Mouse (Mus musculus) large intestine, adult 2 months (tissue): Measurements from ENCODE around the gene Slc45a3. TPM values are rescaled to one million over a fixed set of nuclear protein-coding genes. Genes with fewer than 3 reads are reported as not detected.

Source experiments
- DNase-seq: peaks from one replicate; pipeline ENCODE4 v3.0.0-alpha.2; 2012; ENCODE audit warnings: low read depth, low spot score
- WGBS: fragments of 180-500 bp; shearing (Covaris S2); methylation state at CpG from one replicate; pipeline ENCODE4 v1.1.7; 2018; 5-methylcytosine and 5-hydroxymethylcytosine counted together
- polyA plus RNA-seq: library from polyadenylated mRNA; depleted of rRNA; stranded (reverse); fragments of >200 nt; gene quantifications from 2 replicates; pipeline ENCODE4 v1.2.3, GENCODE M21; 2012

Gene Slc45a3
- polyA plus RNA-seq, 1 experiment = 2.5 TPM

DNA sequence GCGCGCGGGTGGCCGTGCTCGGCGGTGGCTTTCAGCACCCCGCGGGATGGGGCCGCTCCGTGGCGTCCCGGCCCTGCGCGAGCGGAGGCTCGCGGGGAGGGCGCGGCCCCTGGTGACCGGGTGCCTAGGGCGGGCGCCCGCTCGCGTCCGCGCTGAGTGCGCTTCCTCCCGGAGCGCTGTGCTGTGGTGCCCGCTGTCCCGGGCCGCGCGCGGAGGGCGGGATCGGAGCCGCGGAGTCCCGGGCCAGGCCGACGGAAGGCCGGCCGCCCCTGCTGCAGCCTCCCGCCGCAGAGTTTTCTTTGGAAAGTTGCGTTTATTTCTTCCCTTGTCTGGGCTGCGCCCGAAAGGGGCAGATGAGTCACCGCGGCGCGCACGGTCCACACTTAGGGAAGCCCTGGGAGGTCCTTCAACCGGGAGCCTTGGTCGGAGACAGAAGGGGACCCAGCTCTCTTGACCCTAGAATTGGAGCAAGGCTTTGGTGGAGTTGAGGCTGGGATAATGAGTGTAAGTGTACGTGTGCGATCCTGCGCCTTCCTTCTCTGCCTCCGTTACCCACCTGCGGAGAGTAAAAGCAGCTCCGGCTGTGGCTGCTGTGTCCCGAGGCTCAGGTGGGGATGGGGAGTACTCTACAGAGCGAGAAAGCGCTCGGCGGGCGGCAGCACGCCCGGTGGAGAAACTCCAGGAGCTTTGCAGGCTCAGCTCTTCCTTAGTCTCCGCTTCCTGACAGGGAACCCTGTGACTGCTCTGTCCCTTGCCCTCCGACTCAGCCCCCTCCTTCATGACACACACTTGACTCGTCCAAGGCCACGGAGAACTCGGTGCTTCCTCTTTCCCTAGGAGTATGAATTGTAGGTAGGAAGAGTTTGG, 551 bp downstream of the Slc45a3 start:
- WGBS = 1% methylated on average over 76 of the region's 76 CpGs
- DNase-seq = no peak

DNA sequence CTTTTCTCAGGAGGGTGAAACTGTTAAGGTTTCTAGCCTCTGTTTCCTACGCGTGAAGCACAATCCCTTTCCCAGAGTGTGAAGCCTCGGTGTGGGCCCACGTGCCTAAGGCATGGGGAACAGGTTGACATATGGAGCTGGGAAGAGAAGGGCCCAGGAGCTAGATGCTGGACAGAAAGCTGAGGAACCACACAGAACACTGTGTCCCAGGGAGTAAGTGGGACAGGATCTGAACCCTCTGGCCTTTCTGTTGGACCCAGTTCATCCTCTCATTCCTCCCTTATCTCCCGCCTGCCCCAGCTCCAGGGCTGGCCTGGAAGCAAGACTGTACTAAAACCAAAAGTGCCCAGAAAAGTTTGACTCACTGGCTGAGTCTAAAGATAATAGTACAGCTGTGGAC, 1.3 kb downstream of the Slc45a3 start:
- DNase-seq = no peak
- 83% methylated on average over 5 of the region's 5 CpGs for WGBS

GRCm38 (mm10) chr1:131964580-131964979, 1.8 kb downstream of the Slc45a3 start:
- no peak for DNase-seq
- 90% methylated on average over 7 of the region's 7 CpGs for WGBS

DNA sequence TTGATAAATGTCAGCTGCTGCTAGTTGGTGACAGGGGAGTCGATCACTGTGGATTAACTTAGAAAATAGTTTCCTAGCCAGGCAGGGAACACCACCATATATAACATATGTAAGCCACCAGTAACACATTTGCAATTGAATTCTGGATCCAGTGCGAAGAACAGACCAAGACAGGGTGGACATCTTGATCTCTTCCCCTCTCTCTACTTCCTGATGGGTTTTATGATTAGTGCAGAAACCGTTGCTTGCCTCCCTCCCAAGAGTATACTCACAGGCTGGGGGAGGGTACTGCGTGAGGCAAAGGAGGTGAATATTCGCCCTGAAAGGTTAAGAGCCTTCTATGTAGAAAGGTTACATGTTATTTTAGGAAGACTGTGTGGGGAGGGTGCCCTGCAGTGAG, 3.1 kb downstream of the Slc45a3 start:
- DNase-seq = no peak
- 67% methylated on average over 5 of the region's 5 CpGs for WGBS

DNA sequence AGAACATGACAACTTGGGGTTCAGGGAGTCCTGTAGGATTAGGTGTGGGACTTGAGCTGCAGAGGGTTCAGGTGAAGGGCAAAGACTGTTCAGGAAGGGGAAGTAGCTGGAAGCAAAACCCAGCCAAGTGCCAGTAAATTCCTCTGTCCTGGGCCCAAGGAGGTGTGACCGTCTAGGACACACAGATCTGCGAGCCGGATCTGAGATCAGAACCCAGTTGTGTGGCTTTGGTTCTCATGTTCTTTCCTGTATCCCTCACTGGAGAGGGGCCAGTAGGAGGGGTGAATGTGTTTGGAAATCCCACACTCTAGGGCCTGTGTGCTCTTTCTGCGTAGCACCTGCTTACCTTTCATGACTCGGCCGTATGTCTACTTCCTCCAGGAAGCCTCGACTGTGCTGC, 4.6 kb downstream of the Slc45a3 start:
- no peak for DNase-seq
- 25% methylated on average over 7 of the region's 7 CpGs for WGBS

GRCm38 (mm10) chr1:131968556-131968955, 5.8 kb downstream of the Slc45a3 start:
- WGBS = 69% methylated on average over 3 of the region's 3 CpGs
- DNase-seq = no peak

DNA sequence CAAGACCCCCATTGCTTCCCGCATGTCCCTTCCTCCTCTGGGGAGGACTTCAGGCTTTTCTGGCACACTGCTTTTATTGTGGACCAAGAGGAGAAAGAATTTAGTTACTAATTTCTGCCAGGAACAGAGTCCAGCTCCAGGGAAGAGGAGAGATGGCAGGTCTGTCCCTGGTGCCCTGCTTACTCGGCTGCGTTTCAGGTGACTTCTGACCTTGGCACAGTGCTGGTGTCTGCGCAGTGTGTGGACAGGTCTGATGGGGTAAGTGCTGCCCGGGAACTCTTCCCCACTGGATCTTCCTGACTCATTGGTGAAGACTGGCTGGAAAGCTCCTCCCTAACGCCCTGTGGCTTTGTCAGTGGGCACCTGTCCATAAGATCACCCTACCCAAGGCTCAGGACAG, 6.2 kb downstream of the Slc45a3 start:
- DNase-seq = no peak
- 80% methylated on average over 6 of the region's 6 CpGs for WGBS

DNA sequence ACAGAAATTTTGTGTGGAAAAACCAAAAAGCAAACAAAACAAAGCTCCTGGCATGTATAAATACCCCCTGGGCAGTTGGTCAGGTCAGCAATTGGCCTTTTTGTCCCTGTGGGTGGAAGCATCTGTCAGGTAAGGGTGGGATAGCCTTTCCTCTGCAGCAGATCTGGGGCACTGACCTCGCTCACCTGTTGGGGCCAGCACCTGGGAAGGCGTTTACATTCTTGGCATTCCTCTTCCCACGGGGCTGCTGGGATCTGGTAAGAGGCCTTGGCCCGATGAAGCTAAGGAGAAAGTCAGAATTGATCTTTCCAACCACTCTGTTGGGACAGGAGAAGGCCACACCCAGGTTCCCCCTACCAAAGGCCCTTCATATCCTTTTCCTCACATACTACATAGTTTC, 7.1 kb downstream of the Slc45a3 start:
- WGBS = 64% methylated on average over 4 of the region's 4 CpGs
- DNase-seq = no peak

DNA sequence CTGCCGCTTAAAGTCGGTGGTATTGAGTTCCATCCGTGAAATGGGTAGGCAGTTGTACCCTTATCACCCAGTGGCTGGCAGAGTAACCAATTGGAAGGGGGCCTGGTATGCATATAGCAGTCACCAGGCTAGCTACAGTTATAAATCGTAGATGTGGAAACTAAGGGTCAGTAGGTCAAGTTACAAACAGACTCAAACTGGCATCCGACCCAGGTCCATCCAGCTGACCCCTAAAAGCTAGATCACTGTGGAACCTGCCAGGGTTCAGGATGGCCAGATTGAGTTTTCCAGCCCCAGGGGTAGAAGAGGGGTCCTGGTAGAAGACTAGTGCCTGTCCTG, 7.5 kb downstream of the Slc45a3 start:
- WGBS = 84% methylated on average over 5 of the region's 5 CpGs
- DNase-seq = no peak

DNA sequence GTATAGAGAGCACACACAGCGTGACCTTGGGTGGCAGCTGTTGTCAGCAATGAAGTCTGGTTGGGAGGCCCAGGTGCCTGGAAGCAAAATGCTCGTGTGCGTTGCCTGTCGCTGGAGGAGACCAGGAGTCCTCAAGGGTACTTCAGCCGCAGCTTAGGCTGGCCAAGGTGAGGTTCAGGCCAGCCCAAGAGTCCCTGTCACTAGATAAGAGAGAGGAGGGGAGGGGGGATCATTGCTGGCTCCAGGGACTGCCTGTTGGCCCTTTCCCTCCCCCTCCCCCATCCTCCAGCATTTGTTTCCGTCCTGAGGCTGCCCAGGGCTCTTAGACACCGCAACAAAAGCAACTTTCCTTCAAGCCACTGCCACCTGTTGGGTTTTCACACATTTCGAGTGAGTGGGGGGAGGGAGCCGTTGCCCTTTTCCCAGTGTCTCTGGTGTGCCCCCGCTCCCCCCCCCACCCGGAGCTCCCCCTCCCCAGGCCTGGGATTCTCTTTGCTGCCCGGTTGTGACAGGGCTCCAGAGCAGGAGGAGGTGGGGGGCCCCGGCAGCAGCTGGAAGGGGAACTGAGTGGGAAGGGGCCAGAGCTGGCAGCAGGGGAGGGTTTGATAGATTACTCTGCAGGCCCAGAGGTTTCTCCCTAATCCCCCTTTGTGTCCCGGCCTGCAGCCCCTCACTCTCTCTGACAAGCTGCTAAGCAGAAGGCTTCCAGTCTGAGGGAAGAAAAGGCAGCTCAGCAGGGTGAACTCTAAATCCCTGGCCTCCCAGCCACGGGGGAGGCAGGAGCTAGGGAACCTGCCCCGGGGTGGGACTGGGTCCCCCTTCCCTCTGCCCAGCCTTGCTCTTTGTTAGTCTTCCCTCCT, 8.1 kb downstream of the Slc45a3 start:
- WGBS = 69% methylated on average over 16 of the region's 16 CpGs
- DNase-seq = no peak

DNA sequence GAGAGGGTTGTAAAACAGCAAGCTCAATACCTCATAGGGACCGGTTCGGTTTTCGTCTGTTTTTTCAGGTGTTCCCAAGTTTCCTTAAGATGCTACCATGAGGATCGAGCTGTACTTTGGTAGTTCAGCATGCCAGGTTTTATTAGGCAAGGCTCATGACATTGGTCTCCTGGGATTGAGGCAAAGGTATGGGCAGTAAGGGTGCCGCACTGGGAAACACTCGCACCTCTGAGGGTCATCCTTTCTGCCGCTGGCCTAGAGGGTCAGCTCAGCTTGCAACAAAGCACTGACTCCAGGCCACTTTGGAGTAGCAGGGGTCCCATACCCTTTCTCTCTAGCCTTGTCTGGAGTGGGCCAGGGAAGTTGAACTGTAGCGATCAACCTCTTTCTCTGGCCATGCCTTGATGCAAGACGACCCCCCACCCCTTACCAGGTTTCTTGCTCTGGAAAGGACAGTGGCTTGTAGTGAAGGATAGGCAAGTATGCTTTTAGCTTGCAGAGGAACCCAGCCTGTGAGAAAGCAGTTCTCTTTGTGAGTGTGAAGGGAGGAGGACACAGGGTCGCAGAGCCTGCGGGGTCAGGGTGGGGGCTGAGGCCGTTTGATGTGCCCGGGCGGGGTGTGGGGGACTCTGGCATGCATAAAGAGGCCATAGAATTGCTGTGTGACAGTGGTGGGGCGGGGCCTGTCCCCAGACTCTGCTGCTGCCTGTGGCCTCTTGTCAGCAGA, 9.2 kb downstream of the Slc45a3 start:
- 62% methylated on average over 15 of the region's 15 CpGs for WGBS
- DNase-seq = no peak

DNA sequence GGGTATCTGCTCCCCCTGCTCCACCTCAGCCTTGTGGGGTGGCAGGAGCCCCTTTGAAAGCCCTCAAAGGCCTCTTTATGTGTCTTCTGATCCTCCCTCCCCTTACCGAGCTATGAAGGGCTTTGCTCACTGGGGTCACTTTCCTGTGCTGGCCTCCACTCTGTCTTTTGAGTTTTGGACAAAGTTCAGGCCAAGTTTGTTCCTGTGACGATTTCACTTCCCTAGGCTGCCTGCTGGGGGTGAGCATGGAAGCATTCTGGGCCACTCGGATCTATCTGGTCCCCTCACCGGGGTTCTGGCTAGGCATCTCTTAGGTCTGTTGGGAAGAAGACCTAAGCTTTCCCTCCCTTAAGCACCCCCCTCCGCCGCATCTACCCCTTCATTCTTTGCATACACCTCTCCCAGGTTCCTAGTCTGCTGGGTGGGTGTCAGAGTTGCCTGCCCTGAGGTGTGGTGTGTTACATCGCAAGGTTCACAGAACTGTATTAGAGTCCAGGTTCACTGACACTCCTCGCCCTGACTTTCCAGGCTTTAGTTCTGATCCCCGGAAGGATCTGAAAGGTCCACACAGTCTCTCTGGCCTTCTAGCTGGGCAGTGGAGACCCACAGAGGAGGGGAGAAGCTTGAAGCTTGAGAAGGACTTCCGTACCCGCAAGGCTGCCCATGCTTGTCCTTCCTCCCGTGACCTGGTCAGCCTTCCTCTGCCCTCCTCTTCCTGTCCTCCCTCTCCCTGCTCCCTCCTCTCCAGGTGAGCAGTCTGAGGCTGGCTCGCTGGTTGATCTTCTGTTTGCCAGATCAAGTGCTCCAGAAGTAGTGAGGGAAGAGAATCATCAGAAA, 9.9 kb downstream of the Slc45a3 start:
- no peak for DNase-seq
- WGBS = 54% methylated on average over 13 of the region's 13 CpGs

- WGBS = 26% methylated on average over 6 of the region's 6 CpGs
- DNase-seq = peak; percentile 74
Measured at GRCm38 (mm10) chr1:131973991-131974390, 11.2 kb downstream of the Slc45a3 start.

DNA sequence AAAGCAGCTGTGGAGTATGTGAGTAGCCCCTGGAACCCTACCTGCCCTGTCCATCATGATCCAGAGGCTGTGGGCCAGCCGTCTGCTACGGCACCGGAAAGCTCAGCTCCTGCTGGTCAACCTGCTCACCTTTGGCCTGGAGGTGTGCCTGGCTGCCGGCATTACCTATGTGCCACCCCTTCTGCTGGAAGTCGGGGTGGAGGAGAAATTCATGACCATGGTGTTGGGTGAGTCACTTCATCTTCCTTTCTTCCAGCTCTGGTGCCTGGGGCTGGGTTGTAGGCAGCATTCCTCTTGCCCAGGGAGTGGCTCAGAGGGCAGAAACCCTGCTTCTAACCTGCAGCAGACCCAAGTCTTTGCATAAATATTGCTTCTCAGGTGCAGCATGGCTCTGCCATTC, 14.1 kb downstream of the Slc45a3 start:
- DNase-seq = no peak
- 55% methylated on average over 5 of the region's 5 CpGs for WGBS

DNA sequence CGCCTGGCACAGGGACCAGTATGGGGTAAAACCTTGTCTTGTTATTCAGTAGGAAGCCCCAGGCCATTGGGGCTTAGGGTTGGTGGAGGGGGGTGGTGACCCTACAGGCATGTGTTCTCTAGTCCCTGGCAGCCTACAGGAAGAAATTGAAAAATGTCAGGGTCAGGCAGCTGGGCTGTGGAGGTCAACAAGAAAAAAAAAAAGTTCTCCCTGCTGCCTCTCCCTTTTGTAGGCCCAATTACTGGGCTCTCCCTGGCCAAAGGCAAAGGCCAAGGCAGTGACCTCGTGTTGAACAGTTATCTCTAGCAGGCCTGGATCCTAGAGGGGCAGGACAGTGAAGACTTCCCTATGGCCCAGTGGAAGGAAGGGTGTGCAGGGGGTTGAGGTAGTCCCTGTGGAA, 17.7 kb downstream of the Slc45a3 start:
- no peak for DNase-seq
- WGBS = 54% methylated on average over 2 of the region's 2 CpGs

DNA sequence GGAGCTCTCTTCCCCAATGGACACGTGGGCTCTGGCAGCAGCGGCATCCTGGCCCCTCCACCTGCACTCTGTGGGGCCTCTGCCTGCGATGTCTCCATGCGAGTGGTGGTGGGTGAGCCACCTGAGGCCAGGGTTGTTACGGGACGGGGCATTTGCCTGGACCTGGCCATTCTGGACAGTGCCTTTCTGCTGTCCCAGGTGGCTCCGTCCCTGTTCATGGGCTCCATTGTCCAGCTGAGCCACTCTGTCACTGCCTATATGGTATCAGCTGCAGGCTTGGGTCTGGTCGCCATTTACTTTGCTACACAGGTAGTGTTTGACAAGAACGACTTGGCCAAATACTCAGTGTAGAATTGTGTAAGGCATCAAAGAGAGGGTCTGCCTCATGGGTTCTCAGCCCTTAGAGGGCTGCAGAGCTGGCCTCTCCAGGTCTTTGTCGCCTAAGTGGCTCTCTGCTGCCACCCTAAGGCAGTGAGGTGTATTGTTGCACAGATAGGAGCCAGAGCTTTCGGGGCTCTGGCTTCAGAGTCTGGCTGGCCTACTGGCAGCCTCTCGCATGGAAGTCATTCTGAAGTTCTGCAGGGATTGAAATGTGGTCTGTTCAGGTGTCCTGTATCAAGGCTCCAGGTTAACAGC, 18.7 kb downstream of the Slc45a3 start:
- no peak for DNase-seq
- WGBS = 54% methylated on average over 12 of the region's 12 CpGs

DNA sequence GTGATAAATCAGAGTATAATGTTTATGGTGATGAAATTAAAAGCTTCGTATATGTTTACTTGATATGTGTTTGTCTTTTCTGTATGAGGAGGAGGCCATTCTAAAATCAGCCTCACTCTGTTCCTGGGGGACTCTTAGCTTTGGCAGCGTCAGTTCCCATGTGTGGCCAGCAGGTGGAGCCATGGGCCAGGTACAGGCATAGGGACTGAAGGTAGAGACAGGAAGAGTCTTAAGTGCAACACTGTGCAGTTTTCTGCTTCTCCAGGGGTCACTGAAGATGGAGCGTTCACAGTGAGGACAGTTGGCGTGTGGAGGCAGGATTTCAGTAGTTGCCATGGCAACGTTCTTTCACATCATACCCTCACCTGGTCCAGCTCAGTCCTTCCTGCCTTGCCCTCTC, 20.1 kb downstream of the Slc45a3 start:
- 8% methylated on average over 5 of the region's 5 CpGs for WGBS
- DNase-seq = no peak

DNA sequence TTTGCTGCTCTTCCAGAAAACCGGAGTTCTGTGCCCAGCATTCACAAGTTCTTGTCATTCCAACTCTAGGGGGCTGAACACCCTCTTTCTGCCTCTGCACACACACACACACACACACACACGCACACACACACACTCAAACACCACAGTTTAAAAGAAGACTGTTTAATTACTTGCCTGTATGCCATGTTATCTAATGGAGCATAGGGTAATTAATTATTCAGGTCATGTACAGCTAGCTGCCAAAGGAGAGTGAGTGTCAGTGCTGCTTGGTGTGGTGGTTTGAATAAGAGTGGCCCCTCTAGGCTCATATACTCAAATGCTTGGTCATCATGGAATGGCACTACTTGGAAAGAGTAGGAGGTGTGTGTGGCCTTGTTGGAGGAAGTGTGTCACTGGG, 21.0 kb downstream of the Slc45a3 start:
- DNase-seq = no peak
- WGBS = 83% methylated on average over 2 of the region's 2 CpGs

DNA sequence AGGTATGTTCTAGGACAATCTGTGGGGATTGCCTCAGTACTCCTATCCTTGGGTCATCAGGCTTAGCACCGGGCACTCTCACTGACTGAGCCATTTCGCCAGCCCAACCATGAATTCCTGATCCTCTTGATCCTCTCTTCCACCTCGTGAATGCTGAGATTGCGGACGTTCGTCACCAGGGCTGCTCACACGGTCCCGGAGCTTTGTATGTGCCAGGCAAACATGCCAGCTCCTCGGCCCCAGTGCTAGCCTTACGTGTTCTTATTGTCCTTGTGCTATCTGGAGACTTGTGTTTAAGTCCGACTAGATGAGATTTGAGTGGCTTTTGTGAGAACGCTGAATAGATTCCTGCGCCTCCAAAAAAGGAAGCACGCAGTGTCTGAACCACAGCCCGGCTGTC, 24.7 kb downstream of the Slc45a3 start:
- no peak for DNase-seq
- 73% methylated on average over 15 of the region's 15 CpGs for WGBS
